10 mouse cellular contexts compared by ENCODE assay signal in the genomic region with DNA sequence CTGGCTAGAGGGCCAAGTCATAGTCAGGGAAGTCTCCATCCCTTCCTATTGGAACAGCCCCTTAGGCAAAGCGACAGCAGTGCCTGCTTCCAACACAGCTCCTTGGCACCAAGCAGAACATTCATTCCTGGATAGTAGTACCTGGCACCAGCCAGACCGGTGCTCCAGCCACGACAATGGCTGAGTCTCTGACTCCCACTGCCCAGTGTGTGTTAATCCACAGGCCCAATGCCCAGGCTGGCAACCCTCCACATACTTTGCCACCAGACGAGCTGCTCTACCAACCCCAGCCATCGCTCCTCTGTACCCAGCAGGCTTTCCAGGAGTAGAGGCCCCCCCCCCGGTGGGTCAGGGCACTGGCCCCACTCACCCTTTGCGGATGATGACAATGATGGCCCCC. TPM values are rescaled to one million over a fixed set of nuclear protein-coding genes. Genes with fewer than 3 reads are reported as not detected.
DNase-seq lines count a peak whose midpoint lies in the region; ATAC-seq and TF ChIP-seq lines count a peak whose summit lies in the region.
"Had no signal": no experiment of that assay in that cellular context is flagged by ENCODE, and none has a peak within 500 bp of the region (broad histone marks: within the 10 kb centered on the region; RNA-seq: fewer than 3 reads in every experiment).

No protein-coding gene starts in this region.

- 35% methylated on average over 7 of the region's 7 CpGs for WGBS in hindbrain, postnatal 0 days

- 0 out of 2 replicates have a peak overlapping the region, but pooled peaks have one; percentile 12 for H3K27ac ChIP-seq in hindbrain, postnatal 0 days
- H3K27ac ChIP-seq: limb, embryonic 13.5 days had no signal

- intact Hi-C loops in left cerebral cortex, postnatal 10 days (cut with DNase I) = no loop called here

- TF ChIP-seq CTCF in hindbrain, postnatal 0 days (IDR thresholded peaks at IDR 0.05; ENCODE audit: low read depth) = no peak

- no peaks in the 10 kb centered on the region for H3K9me3 ChIP-seq in hindbrain, postnatal 0 days (ENCODE audit: low read length)
- H3K9me3 ChIP-seq: limb, embryonic 13.5 days had no signal

- no peaks in the 10 kb centered on the region for H3K4me1 ChIP-seq in hindbrain, postnatal 0 days (ENCODE audit: insufficient read depth, low read length)
- H3K4me1 ChIP-seq: limb, embryonic 13.5 days had no signal

- no peak for DNase-seq in cerebellum, adult 11-12 months
- peak; percentile 32 to 53 for DNase-seq in left cerebral cortex, postnatal 10 days (ENCODE audit: extremely low spot score in 1 of 2, low spot score in 2 of 2)
- no peak for DNase-seq in left cerebral cortex, adult 9 months (ENCODE audit: low spot score in 2 of 2)
- DNase-seq in cerebellum, postnatal 10 days = peak; percentile 88 to 94
- peak; percentile 65 for DNase-seq in hindbrain, postnatal 0 days (ENCODE audit: low spot score)
- DNase-seq in urinary bladder, adult 18-20 months (ENCODE audit: low spot score in 2 of 2) = no peak
- no peak for DNase-seq in spleen, adult 18-20 months
- DNase-seq: kidney, adult 18-20 months had no signal

- no peak overlapping the region for H3K9ac ChIP-seq in hindbrain, postnatal 0 days (replicated peaks; ENCODE audit: low read length)
- H3K9ac ChIP-seq: limb, embryonic 13.5 days had no signal

- H3K4me3 ChIP-seq in hindbrain, postnatal 0 days (ENCODE audit: low read length) = no peak overlapping the region
- H3K4me3 ChIP-seq: limb, embryonic 13.5 days had no signal

- ATAC-seq in cerebellum, adult (ENCODE audit: insufficient number of reproducible peaks, low FRiP score, low TSS enrichment) = 0 out of 2 replicates have a peak, but pooled peaks have one; percentile 6
- peak; percentile 59; the same call in 1 of the 2 replicates for ATAC-seq in hindbrain, postnatal 0 days

- no peak overlapping the region for H3K4me2 ChIP-seq in hindbrain, postnatal 0 days (ENCODE audit: low read depth, low read length)
- H3K4me2 ChIP-seq: limb, embryonic 13.5 days had no signal

- no peaks in the 10 kb centered on the region for H3K27me3 ChIP-seq in hindbrain, postnatal 0 days (ENCODE audit: insufficient read depth, low read length)
- H3K27me3 ChIP-seq: limb, embryonic 13.5 days had no signal

- H3K36me3 ChIP-seq in hindbrain, postnatal 0 days (ENCODE audit: insufficient read depth, low read length) = no peaks in the 10 kb centered on the region; the same call in 1 of the 2 replicates

RNA-seq across cellular contexts. Expression of gene Ptpru, which starts 40.6 kb away (rescaled TPM):
- total RNA-seq in left cerebral cortex, postnatal 10 days (2021) = 10 to 100 TPM; 81.6 to 89.3 TPM
- total RNA-seq in hindbrain, postnatal 0 days (2014; rRNA removed) = 31.2 and 35.9 TPM in 2 replicates
- 17.3 and 20.0 TPM in 2 replicates for polyA plus RNA-seq in hindbrain, postnatal 0 days (2015; fragmentation: Nextera tagmentation; extraction: Ambion mirVana)

RNA-seq across cellular contexts. Expression of gene Mecr, which starts 45.8 kb away (rescaled TPM):
- 10 to 100 TPM; 37.2 to 37.9 TPM for total RNA-seq in left cerebral cortex, postnatal 10 days (2021)
- 21.5 and 30.8 TPM in 2 replicates for total RNA-seq in hindbrain, postnatal 0 days (2014; rRNA removed)
- 33.8 TPM in 2 replicates for polyA plus RNA-seq in hindbrain, postnatal 0 days (2015; fragmentation: Nextera tagmentation; extraction: Ambion mirVana)

Comparison
In these comparisons a context has a peak if more than half of its experiments do, and no peak if none do; other contexts are left out.
1. DNase-seq: peak in left cerebral cortex, postnatal 10 days (2 of 2), cerebellum, postnatal 10 days (2 of 2) and hindbrain, postnatal 0 days (single experiment); none in cerebellum, adult 11-12 months (single experiment), left cerebral cortex, adult 9 months (0 of 2), urinary bladder, adult 18-20 months (0 of 2) and spleen, adult 18-20 months (0 of 2).